Mouse (Mus musculus): ENCODE results near the gene Upp2. TPM values are rescaled to one million over a fixed set of nuclear protein-coding genes. Genes with fewer than 3 reads are reported as not detected.
A peak's percentile ranks its signal among the peaks of the same experiment; 100 is the strongest.

The Upp2 gene
- total RNA-seq, 2 experiments from 2014 or later: 20.4 to 23.0 TPM

GRCm38 (mm10) chr2:58748296-58748695, 181.2 kb downstream of the Upp2 start:
- no peak for DNase-seq (ENCODE audit: low spot score in 2 of 2)

DNA sequence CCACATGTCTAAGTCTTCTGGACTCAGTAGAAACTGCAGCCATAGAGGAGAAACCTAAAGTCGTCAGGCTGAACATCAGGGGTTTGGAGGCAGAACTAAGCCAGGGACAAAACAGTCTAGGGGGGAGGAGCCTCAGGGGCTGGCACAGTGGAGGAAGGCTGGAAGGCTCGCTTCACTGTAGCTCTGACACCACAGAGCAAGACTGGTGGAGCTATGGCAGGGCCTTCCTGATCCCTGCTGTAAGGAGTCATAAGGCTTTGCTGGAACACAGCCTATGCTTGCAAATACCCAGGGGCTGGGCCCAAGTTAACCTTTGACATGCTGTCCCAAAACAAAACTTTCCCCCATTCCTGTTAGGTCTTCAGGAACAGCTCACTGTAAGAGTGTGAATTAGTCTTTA, 185.8 kb downstream of the Upp2 start:
- no peak for DNase-seq (ENCODE audit: low spot score in 2 of 2)

DNA sequence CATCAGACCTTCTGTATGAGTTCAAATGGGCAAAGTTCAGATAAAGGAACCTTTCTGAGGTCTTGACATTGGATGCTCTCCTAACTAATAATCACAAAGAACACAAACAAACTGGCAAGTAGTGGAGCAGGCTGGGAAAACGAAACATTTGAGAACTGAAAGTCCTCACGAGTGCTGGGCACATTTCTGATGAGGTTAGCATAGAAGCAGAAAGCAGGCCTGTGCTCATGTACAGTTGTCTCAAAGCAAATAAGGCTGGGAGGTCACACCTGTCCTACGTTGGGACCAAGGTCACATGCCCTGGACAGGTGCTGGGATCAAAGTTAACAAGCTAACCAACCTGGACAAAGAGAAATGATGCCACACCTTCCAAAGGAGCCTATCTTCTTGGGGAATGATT, 187.6 kb downstream of the Upp2 start:
- DNase-seq (ENCODE audit: low spot score in 2 of 2): no peak

- no peak for DNase-seq (ENCODE audit: low spot score in 2 of 2)
Observed at GRCm38 (mm10) chr2:58758081-58758480, 191.0 kb downstream of the Upp2 start.

- DNase-seq (ENCODE audit: low spot score in 2 of 2): no peak
Observed at GRCm38 (mm10) chr2:58759676-58760075, 192.6 kb downstream of the Upp2 start.

DNA sequence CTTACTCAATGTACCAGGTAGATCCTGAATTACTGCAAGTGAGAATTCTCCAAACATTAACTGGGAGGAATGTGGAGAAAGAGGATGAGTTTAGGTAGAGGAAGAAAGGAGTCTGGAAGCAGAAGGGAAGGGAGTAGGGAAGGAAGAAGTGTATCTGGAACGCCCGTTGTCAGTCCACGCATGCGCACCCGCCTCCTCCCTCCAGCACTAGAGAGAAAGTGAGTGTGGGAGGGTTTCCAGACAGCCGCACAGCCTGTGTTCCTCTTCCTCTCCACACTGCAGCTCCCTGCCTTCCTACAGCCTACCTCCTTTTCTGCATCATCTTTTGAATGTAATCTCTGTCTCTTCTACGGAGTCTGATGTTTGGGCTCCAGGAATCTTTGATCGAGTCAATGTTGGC, 198.0 kb downstream of the Upp2 start:
- DNase-seq (ENCODE audit: low spot score in 2 of 2): peak in 1 of 2 experiments; percentile 53

GRCm38 (mm10) chr2:58773833-58774232, 206.7 kb downstream of the Upp2 start:
- DNase-seq (ENCODE audit: low spot score in 2 of 2): no peak

GRCm38 (mm10) chr2:58778986-58779495, 211.9 kb downstream of the Upp2 start:
- DNase-seq (ENCODE audit: low spot score in 2 of 2): no peak

- peak in 1 of 2 experiments; percentile 61 for DNase-seq (ENCODE audit: low spot score in 2 of 2)
Observed at GRCm38 (mm10) chr2:58783526-58783925, 216.4 kb downstream of the Upp2 start.

GRCm38 (mm10) chr2:58786177-58786576, 219.1 kb downstream of the Upp2 start:
- no peak for DNase-seq (ENCODE audit: low spot score in 2 of 2)

DNA sequence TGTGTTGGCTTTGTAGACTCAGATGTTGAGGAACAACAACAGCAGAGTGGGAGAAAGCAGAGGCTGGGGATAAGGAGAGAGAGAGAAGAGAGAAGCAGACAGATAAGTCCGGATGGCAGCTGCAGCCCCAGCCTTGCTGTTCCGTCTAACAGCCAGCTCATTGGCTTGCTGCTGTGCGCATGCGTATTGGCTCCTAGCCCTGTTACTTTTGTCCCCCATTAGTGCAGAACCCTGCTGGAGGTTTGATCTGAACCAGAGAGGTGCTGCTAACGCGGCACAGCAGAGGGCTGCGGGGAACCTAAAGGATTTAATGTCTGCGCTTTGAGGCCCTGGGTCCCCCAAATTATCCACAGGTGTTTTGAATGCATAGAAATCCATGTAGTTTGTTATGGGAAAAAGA, 219.6 kb downstream of the Upp2 start:
- DNase-seq (ENCODE audit: low spot score in 2 of 2): no peak

GRCm38 (mm10) chr2:58787360-58787759, 220.3 kb downstream of the Upp2 start:
- DNase-seq (ENCODE audit: low spot score in 2 of 2): peak in 1 of 2 experiments; percentile 24

- no peak for DNase-seq (ENCODE audit: low spot score in 2 of 2)
Observed at GRCm38 (mm10) chr2:58789934-58790333, 222.8 kb downstream of the Upp2 start.

GRCm38 (mm10) chr2:58790361-58790760, 223.3 kb downstream of the Upp2 start:
- no peak for DNase-seq (ENCODE audit: low spot score in 2 of 2)

GRCm38 (mm10) chr2:58794489-58794888, 227.4 kb downstream of the Upp2 start:
- DNase-seq (ENCODE audit: low spot score in 2 of 2): no peak

- DNase-seq (ENCODE audit: low spot score in 2 of 2): no peak
Observed at GRCm38 (mm10) chr2:58795432-58795831, 228.3 kb downstream of the Upp2 start.

DNA sequence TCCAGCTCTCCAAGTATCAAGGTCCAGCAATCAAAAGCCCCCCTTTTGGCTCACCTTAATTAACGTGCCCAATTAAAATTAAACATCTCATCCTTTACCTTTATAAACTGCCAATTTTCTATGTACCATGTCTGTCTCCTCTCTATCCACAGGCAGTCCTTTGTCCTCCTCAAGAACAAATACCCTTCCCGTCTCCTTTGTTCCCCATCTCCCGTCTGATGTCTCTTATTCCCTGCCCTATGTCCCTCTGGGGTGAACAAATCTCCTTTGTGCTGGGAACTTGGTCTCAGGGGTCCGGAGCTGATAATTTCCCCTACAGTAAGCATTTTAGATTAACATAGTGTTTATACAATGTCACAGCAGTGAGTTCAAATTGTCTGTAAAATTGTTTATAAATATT, 230.4 kb downstream of the Upp2 start:
- no peak for DNase-seq (ENCODE audit: low spot score in 2 of 2)

GRCm38 (mm10) chr2:58799126-58799525, 232.0 kb downstream of the Upp2 start:
- DNase-seq (ENCODE audit: low spot score in 2 of 2): no peak

GRCm38 (mm10) chr2:58799623-58800022, 232.5 kb downstream of the Upp2 start:
- DNase-seq (ENCODE audit: low spot score in 2 of 2): no peak

DNA sequence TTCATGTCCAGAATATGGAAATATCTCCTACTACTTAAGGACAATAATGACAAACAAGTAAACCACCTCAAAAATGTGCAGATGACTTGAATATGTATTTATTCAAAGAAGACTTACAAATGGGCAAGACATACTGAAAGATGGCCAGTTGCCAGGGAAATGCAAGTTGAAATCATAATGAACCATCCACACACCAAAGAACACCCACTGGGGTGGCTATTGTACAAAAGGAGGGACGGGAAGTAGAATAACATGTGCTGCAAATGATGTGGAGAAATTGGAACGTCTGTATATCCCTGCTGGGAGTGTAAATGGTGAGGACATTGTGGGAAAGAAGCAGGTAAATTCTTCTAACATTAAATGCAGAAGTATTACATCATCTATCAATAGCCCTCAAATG, 245.8 kb downstream of the Upp2 start:
- DNase-seq (ENCODE audit: low spot score in 2 of 2): no peak

DNA sequence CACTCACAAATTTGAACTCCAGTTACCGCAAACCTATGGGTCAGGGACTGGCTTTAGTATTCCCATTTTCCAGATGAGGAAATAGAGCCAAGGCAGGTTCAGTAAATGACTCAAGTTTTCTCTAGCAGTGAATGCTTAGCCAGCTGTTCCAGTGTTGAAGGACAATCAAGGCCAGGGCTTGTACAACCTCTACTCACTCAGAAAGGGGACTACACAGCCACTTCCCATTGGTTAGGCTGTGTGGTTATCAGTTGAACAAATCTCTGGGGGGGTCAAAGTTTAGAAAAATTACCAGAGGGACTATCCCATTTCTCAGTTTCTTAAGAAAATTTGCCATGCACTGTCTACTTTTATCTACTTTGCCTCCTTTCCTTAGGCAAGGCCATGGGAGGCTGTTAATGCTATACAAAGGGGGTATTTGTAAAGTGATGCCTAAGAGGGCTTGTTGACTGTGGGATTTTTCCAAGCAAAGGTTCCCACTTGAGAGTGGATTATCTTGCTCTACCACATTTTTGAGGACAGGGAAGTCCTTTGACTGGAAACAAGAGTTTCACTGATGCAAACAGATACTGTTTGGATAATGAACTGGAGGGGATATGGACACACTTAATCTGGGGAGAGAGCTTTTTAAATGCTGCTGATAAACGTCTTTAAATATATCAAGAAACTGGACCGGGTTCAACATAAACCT, 262.0 kb downstream of the Upp2 start:
- no peak for DNase-seq (ENCODE audit: low spot score in 2 of 2)

GRCm38 (mm10) chr2:58829981-58830742, 263.1 kb downstream of the Upp2 start:
- peak in 1 of 2 experiments; percentile 55 for DNase-seq (ENCODE audit: low spot score in 2 of 2)

All from layer of hippocampus, postnatal 14 days (tissue).